Mouse (Mus musculus) heart, postnatal 14 days (tissue): Measurements from ENCODE around the gene Polr2l. TPM values are rescaled to one million over a fixed set of nuclear protein-coding genes. Genes with fewer than 3 reads are reported as not detected.
A peak's percentile ranks its signal among the peaks of the same experiment; 100 is the strongest.

Experiments
- DNase-seq, 2 experiments: peaks; one replicate each; pipeline ENCODE4 v3.0.0; 2021 to 2022
- intact Hi-C: fragments of 180-260 bp; cut with DNase I; formaldehyde crosslinking; loops from one replicate; pipeline ENCODE4 v1.15.1; 2025
- total RNA-seq, 2 experiments: library from RNA; stranded (reverse); gene quantifications; 2 replicates each; pipeline ENCODE4 v1.2.3; 2021

Polr2l gene
- total RNA-seq, 2 experiments from 2014 or later: 69.8 to 71.4 TPM

DNA sequence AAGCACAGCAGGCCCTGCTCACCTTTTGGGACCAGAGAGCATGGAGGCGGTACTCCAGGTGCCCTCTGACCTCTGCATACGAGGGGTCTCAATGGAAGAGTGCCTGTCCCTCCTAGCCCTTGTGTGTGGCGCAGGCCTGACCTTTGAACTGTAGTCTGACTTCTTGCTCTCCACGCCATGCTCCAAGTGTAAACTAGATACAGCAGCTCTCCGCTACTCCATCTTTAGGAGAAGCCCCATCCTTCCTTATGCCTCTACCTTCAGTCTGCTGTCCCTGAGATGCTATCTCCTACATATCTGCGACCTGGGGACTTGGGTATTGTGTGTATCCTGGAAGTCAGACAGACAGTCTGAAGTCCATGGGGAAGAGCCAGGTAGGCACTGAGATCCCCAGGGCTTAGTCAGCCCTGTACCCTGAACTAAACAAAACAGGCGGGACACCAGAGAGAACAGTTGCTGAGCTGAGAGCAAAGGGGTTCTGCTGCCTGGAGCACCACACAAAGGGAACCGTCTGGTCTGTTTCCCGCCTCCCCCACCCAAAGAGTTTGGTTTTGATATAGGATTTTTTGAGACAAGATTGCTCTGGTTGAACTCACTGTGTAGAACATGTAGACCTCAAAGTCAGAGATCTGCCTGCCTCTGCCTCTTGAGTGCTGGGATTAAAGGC, 38.9 kb downstream of the Polr2l start:
- DNase-seq: no peak
- intact Hi-C loops: no loop called here

DNA sequence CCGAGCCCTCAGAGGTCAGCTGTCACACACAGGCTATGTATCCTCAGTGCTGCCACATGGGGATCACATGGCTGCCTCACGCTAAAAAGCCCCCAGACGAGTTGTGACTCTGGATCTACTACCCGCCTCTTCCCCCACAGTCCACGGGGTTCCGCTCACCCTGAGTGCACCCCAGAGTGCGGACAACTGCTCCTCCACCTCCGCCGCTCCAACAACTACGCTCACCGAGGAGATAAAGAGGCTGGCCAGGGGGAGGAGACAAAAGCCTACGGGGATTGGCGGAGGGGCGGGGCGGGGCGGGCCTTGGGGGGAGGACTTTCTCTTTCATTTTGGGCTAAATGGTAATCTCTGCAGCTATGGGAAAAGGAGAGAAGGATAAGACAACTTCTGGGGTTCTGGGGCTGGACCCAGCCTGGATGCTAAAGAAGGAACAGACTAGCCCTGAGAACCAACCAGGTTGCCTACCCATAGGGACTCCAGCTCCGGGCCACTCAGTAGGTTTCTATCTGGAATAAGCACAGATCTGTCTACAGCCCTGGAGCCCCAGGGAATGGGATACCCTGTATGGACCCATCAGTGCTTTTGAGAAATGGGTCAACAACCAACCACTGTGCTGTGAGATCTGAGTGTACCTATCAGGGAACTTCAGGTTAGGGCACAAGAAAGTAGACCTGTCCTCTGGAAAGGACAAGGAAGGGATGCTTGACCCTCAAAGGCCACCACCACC, 39.6 kb downstream of the Polr2l start:
- intact Hi-C loops: no loop called here
- DNase-seq: peak; percentile 66 to 68

DNA sequence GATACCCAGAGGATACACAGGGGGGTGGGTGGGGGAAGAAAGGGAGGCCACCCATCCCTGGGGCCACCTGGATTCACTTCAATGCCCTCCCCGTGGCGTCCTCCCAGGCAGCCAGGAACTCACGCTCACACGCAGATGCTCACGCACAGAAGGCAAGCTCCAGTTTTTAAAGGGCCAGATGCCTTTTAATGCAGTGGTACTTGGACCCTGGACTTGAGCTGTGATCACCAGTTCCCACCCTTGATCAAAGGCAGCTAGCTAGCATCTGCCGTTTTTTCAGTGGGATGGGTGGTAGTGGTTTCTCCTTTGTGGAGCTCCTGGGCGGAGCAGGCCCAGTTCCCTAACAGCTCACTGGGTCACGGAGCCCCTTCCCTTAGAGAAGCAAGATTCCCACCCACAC, 40.5 kb downstream of the Polr2l start:
- DNase-seq: peak in 1 of 2 experiments; percentile 54
- intact Hi-C loops: no loop called here

DNA sequence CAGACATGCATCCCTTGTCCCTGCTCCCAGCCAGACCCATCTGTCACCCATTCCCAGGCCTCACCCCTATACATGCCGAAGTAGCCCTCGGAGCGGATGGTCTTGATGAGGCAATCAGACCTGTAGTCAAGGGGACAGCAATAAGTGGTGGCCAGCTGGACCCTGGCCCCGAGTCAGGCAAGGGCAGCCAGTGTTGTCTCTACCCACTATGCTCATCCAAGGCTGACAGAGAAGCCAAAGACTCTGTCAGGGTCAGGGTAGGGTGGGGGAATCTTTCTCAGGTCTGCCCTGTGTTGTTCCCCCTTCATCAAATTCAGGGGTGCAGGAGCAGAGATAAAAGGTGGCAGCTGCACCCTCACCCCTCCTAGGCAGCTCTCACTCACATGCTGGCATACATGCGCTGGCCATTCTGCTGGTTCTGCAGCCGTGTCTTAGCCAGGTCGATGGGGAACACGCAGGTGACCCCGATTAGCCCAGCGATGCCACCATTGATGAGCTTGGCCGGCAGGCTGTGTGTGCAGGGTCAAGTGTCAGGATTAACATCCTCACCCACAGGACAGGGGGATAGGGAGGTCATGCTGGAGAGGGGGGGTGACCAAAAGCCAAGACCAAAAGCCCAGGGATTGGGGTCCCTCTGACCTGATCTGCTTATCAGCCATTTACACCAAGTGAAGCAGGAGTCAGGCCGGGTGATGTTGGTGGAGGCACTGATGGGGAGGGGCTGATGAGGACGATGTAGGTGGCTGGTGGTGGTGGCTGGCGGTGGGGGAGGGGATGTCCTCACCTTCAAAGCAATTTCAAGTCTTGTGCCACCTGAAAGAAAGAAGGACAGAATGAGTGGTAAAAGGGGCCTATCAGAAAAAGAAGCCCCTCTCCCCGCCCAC, 41.2 kb downstream of the Polr2l start:
- intact Hi-C loops: no loop called here
- DNase-seq: no peak

DNA sequence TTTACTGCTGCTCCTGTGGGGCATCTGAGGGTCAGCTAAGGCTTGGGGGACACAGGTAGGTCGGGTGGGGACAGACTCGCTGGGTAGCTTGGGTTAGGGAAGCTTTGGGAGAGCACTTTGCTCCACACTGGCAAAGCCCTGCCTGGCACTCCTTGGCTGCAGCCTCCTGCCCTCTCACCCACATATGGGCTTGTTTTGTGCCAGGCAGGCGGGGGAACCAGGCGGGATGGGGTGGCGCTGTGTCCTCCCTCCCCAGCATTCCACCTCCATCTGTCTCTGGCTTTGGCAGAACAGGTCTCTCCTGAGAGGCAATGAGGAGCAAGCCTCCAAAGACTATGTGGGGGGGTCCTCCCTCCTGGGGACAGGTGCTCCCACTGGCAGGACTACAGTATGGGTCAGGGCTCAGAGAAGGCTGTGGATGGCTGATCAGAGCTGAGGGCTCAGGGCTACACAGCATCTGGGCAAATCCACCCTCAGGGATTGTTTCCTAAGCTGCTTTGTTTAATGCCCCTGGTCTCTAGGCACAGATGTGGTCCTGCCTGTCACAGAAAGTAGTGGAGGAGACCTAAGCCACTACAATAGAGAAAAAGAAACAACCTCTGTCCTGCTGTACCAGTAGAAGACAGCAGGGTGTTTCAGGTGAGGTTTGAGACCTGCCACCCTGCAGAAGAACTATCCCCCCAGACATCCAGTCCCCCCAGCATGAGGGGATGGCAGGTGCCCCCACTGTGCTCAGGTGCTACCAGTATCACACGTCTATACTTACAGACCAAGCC, 42.0 kb downstream of the Polr2l start:
- intact Hi-C loops: no loop called here
- peak; percentile 63 to 78 for DNase-seq

DNA sequence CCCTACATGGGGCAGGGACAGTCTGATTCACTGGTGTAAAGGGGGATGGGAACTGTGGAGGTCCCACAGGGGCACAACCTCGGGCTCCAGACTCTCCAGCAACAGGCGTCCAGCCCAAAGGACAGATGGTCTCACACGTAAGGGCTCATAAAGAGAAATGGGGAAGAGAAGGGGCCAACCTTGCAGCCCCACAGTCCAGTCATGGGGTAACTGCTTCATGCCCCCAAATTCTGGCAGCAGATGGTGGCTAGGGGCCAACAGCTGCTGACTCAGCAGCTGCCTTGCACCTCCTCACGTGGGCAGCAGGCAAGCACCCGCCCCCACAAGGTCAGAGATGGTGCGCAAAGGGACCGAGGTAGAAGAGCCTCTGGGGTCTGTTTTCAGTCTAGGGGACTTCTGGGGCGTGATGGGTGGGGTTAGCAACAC, 42.7 kb downstream of the Polr2l start:
- intact Hi-C loops: no loop called here
- peak in 1 of 2 experiments; percentile 74 for DNase-seq

DNA sequence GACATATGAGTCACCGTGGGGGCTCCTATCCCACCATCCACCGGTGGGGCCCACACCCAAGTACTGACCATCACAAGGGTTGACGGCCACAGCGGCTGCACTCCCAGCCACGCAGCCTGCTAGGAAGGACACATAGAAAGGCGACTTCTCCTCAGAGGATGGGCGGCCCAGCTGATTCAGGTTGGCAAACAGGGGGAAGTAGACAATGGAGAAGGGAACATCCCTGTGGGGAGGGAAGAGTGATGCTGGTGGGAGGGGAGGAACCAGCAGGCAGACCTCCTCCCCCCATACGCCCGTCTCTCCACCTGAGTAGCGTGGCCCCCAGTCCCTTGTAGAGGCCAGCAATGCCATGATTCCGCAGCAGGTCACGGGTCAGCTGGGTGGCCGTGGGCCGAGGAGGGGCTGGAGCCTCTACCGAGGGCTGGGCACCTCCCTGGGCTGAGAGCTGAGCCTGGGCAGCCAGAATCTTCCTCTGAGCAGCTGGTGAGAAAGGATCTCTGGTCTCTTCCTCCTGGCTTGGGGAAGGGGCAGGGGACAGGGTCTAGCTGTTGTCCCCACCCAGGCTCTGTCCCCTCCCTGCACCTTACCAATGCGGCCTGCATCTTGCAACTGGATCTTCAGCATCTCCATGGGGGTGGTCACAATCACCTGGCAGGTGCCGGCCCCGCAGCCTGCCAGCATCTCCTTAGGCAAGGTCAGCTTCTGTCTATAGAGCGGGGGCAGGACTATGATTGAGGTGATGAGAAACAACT, 43.3 kb downstream of the Polr2l start:
- no peak for DNase-seq
- intact Hi-C loops: no loop called here

DNA sequence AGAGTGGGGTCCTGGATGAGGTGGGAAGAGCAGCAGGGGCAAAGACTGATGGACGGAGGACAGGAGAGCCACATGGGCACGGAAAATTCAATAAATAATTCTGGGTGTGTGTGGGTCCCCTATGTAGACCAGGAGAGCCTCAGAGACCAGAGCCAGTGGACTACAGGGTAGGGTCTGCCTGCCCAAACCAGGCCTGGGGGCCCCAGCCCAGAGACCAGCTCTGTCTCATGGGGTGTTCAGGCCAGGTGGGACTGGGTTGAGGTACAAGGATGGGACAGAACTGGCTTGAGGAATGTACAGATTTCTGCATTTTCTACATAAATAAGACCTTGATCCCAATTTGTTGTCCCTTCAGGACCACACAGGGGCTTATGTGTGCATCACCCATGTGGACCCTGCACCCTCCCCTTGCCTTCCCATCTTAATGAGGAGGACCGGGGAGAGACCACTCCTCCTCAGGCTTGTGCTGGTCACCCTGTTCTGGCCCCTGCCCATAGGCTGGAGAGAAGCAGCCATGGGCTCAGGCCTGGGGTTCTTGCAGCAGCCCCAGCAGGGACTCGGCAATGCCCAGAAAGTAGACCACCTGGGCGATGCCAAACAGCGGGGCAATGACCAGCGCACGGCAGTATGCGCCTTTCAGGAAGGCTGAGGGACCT, 44.2 kb downstream of the Polr2l start:
- DNase-seq: no peak
- intact Hi-C loops: no loop called here

DNA sequence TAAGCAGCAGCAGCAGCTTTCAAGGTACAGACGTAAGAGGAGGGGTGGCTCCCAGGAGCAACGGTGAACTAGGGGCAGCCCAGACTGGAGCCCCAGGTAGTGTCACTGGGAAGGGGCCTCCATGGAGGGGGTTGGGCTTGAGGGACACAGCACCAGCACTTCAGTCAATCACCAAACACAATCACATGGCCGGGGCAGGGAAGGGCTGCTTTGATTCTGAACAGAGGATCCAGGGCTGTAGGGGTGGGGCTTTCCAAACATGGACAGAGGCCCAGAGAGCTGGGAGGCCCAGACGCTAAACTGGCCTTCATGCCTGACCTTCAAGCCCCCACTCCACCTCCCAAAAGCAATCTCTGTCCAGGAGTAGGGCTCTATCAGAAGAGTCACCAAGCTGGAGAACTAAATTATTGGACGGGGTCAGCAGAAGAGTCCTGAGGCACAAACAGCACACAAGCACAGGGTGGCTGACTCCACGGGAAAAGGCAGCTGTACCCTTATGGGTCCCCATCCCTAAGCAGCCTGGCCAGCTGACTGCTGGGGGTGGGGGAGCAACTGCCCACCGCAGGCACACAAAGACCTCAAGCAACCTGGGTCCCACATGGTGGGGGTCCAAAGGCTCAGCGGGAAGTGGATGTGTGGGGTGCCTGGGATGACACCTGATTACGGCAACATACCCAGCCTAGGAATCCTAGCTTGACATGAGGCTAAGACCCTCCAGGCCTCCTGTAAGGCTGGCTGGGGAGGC, 44.9 kb downstream of the Polr2l start:
- intact Hi-C loops: no loop called here
- DNase-seq: no peak

DNA sequence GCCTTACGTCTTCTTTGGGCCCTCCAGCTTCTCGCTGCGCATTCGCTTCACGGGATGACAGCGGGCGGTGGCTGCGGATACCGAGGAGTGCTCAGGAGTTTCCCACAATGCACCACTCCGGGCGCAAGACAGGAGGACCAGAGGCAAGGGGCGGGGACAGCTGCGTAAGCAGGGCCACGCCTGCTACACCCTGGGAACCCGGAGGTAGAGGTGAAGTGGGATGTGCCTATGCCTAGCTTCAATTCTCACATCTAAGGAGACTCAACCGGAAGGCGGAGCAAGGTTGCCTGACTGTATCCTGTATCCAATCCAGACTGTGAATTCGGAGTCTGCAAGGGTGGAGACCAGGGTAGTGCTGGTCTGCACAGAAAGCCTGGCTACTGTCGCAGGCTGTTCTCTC, 45.6 kb downstream of the Polr2l start, which contains the start of gene Cend1:
TSS of gene Cend1 (minus strand) at position 182 of the 400 bp plus-strand sequence.
- DNase-seq: peak; percentile 48 to 59
- intact Hi-C loops: no loop called here

DNA sequence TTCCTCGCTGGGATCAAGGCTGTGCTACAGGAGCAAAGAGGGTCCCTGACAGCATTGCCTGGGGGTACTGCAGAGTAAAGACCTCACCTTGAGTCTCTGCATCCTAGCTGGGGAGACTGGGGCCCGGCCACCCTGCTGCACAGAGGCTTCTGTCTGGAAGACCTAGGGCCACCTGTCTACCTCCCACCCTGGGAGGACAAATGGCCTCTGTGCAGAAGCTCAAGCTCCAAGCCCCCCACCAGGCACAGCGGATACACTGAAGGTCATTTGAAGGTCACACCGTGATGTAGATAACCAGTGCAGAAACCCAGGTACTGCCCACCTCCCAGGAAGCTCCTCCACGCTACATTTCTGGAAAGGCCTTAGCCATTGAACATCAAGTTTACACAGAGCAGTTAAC, 46.2 kb downstream of the Polr2l start:
- DNase-seq: no peak
- intact Hi-C loops: no loop called here

DNA sequence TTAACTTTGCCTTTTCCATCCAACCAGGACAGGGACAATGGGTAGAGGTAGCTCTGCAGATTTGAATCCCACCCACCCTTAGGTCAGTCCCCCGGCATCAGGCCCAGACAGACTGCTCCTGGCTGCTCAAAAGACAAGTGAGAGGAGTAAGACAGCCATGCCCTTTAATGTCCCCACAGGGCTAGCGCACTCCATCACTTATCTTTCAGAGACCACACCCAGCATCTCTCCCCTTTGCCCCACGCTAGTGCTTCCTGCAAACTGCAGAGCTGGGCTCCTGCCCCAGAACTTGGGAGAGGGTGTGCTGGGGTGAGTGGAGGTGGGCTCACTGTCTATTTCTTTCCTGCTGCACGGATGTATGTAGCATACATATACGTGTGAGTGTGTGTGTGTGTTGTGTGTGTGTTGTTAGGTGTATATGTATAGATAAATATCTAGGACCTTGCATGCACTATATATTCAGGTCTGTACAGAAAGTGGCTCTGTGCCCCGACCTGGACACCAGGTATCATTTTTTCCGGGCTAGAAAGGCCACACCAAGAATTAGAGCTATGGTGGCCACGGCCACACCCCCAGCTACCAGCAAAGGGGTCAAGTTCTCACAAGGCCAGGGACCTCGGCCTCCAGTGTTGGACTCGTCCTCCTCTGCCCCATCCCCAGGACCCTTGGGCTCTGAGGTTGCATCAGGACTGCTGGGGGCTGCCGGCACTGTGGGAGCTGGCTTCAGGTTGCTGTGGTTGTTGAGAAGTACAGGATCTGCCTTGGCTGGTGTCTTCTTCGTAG, 47.8 kb downstream of the Polr2l start:
- intact Hi-C loops: no loop called here
- no peak for DNase-seq

DNA sequence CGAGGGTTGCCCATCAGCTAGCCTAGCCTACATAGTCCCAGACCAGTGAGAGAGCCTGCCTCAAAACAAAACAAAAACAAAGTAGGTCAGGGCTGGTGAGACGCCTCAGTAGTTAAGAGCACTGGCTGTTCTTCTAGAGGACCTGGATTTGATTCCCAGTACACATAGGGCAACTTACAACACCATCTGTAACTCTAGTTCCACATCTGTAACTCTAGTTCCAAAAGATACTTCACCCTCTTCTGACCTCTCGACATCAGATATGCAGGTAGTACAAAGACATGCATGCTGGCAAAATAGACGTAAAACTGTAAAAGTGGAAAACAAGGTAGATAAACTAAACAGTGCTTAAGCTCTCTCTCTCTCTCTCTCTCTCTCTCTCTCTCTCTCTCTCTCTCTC, 51.1 kb downstream of the Polr2l start:
- no peak for DNase-seq
- intact Hi-C loops: no loop called here

Other genes starting within 250 kb of the Polr2l start
- 10 to 100 TPM; 43.4 to 44.3 TPM for gene Phrf1, start 246.3 kb downstream of the Polr2l start, total RNA-seq
- gene Irf7, start 208.7 kb downstream of the Polr2l start, total RNA-seq: 1 to 10 TPM; 1.6 to 1.7 TPM
- gene Cdhr5, start 198.3 kb downstream of the Polr2l start, total RNA-seq: not detected
- not detected for gene Sct, start 196.0 kb downstream of the Polr2l start, total RNA-seq
- gene Drd4, start 183.1 kb downstream of the Polr2l start, total RNA-seq: not detected
- gene Deaf1, start 147.4 kb downstream of the Polr2l start, total RNA-seq: 10 to 100 TPM; 20.0 to 22.1 TPM
- 10 to 100 TPM; 13.6 to 16.1 TPM for gene Tmem80, start 147.4 kb downstream of the Polr2l start, total RNA-seq
- gene Eps8l2, start 136.3 kb downstream of the Polr2l start, total RNA-seq: 1 to 10 TPM; 2.7 to 3.0 TPM
- 100 to 1,000 TPM; 125 to 126 TPM for gene Taldo1, start 82.9 kb downstream of the Polr2l start, total RNA-seq
- gene Gatd1, start 61.0 kb downstream of the Polr2l start, total RNA-seq: 10 to 100 TPM; 12.5 to 13.3 TPM
- gene Cend1, start 45.6 kb downstream of the Polr2l start, total RNA-seq: 1 to 10 TPM; 1.5 to 1.7 TPM
- gene Slc25a22, start 37.2 kb downstream of the Polr2l start, total RNA-seq: 10 to 100 TPM; 65.5 to 67.6 TPM
- 1 to 10 TPM; 1.1 to 1.2 TPM for gene Pidd1, start 31.1 kb downstream of the Polr2l start, total RNA-seq
- gene Rplp2, start 27.8 kb downstream of the Polr2l start, total RNA-seq: 100 to 1,000 TPM; 876 to 946 TPM
- 100 to 1,000 TPM; 351 to 430 TPM for gene Pnpla2, start 19.9 kb downstream of the Polr2l start, total RNA-seq
- gene Cracr2b, start 14.0 kb downstream of the Polr2l start, total RNA-seq: 10 to 100 TPM; 25.2 to 27.9 TPM
- gene Cd151, start 7.7 kb downstream of the Polr2l start, total RNA-seq: 100 to 1,000 TPM; 258 to 268 TPM
- 10 to 100 TPM; 24.0 to 31.2 TPM for gene Tspan4, start 108 bp upstream of the Polr2l start, total RNA-seq
- gene Chid1, start 64.7 kb upstream of the Polr2l start, total RNA-seq: 10 to 100 TPM; 42.6 to 42.8 TPM
- gene Ap2a2, start 87.0 kb upstream of the Polr2l start, total RNA-seq: 10 to 100 TPM; 51.4 to 52.2 TPM
- gene Muc6, start 180.2 kb upstream of the Polr2l start, total RNA-seq: not detected
- gene Muc2, start 215.2 kb upstream of the Polr2l start, total RNA-seq: under 1 TPM; 0.10 to 0.26 TPM